ENCODE assay signal across 14 mouse cellular contexts in the genomic region with DNA sequence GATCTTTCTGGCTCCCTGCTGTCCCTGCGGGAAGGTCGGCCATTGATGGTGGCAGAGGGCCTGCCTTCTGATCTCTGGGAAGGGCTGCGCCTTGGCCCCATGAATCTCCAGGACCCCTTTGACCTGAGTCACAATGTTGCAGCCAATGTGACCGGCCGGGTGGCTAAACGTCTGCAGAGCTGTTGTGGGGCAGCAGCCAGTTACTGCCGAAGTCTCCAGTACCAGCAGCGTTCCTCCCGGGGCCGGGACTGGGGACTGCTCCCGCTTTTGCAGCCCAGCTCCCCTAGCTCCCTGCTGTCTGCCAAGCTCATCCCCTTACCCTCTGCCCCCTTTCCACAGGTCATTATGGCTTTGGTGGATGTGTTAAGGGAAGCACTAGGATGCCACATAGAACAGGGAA. TPM values are rescaled to one million over a fixed set of nuclear protein-coding genes. Genes with fewer than 3 reads are reported as not detected.
DNase-seq lines count a peak whose midpoint lies in the region; ATAC-seq and TF ChIP-seq lines count a peak whose summit lies in the region.
"Had no signal": no experiment of that assay in that cellular context is flagged by ENCODE, and none has a peak within 500 bp of the region (broad histone marks: within the 10 kb centered on the region; RNA-seq: fewer than 3 reads in every experiment).

No protein-coding gene starts in this region.

- no peak overlapping the region for H3K27ac ChIP-seq in forebrain, embryonic 13.5 days
- H3K27ac ChIP-seq in forebrain, postnatal 0 days (ENCODE audit: low read depth, low read length) = no peak overlapping the region
- peak overlapping the region; percentile 96; the same call in 1 of the 2 replicates for H3K27ac ChIP-seq in intestine, embryonic 16.5 days (ENCODE audit: low read length)

- peaks cover 75% of the 10 kb centered on the region for H3K36me3 ChIP-seq in forebrain, embryonic 13.5 days (ENCODE audit: poor library complexity, severe bottlenecking)
- peaks cover 67% of the 10 kb centered on the region for H3K36me3 ChIP-seq in forebrain, postnatal 0 days (ENCODE audit: insufficient read depth)
- peaks cover 91% of the 10 kb centered on the region for H3K36me3 ChIP-seq in E14TG2a.4 (ENCODE audit: insufficient read depth, low read length)
- H3K36me3 ChIP-seq in intestine, embryonic 16.5 days (ENCODE audit: control insufficient read depth, insufficient read depth, low read length) = peaks cover 16% of the 10 kb centered on the region

- peak overlapping the region; percentile 26; the same call in 1 of the 2 replicates for H3K9ac ChIP-seq in forebrain, embryonic 13.5 days
- H3K9ac ChIP-seq in forebrain, postnatal 0 days = no peak overlapping the region
- H3K9ac ChIP-seq in intestine, embryonic 16.5 days (ENCODE audit: low read depth, low read length) = peak overlapping the region; percentile 74; the same call in 1 of the 2 replicates
- H3K9ac ChIP-seq: midbrain, embryonic 15.5 days had no signal

- H3K4me3 ChIP-seq in forebrain, embryonic 13.5 days = no peak overlapping the region
- no peak overlapping the region for H3K4me3 ChIP-seq in forebrain, postnatal 0 days (ENCODE audit: low read depth, low read length)
- H3K4me3 ChIP-seq in E14TG2a.4 (replicated peaks; ENCODE audit: low read length) = peak overlapping the region; percentile 83; the same call in 1 of the 2 replicates
- H3K4me3 ChIP-seq in intestine, embryonic 16.5 days (ENCODE audit: low read length) = no peak overlapping the region; the same call in 1 of the 2 replicates
- H3K4me3 ChIP-seq: heart, adult 2 months had no signal

- TF ChIP-seq CTCF in forebrain, postnatal 0 days (IDR thresholded peaks at IDR 0.05; ENCODE audit: low read depth) = no peak
- TF ChIP-seq CTCF in E14TG2a.4 (conservative IDR thresholded peaks at IDR 0.05; ENCODE audit: low read length) = no peak

- DNase-seq in forebrain, postnatal 0 days = no peak
- peak; percentile 25 for DNase-seq in kidney, postnatal 10 days
- DNase-seq in kidney, adult 8-10 months = no peak
- DNase-seq in urinary bladder, adult 18-20 months (ENCODE audit: low spot score in 2 of 2) = no peak
- DNase-seq in frontal cortex, postnatal 25 days (ENCODE audit: low spot score in 2 of 2) = no peak
- DNase-seq: adrenal gland, postnatal 10 days; thymus, postnatal 25 days had no signal

- H3K4me1 ChIP-seq in forebrain, embryonic 13.5 days = peaks cover 25% of the 10 kb centered on the region
- H3K4me1 ChIP-seq in forebrain, postnatal 0 days (ENCODE audit: insufficient read depth) = no peaks in the 10 kb centered on the region; the same call in 1 of the 2 replicates
- peaks cover 38% of the 10 kb centered on the region for H3K4me1 ChIP-seq in E14TG2a.4 (replicated peaks; ENCODE audit: low read depth, low read length)
- H3K4me1 ChIP-seq in intestine, embryonic 16.5 days (ENCODE audit: control insufficient read depth, insufficient read depth, low read length) = peaks cover 12% of the 10 kb centered on the region

- H3K9me3 ChIP-seq in forebrain, embryonic 13.5 days (replicated peaks) = no peaks in the 10 kb centered on the region
- no peaks in the 10 kb centered on the region for H3K9me3 ChIP-seq in forebrain, postnatal 0 days (ENCODE audit: low read length)
- H3K9me3 ChIP-seq in E14TG2a.4 (ENCODE audit: low read length) = no peaks in the 10 kb centered on the region
- no peaks in the 10 kb centered on the region for H3K9me3 ChIP-seq in intestine, embryonic 16.5 days (ENCODE audit: control insufficient read depth, low read length)
- H3K9me3 ChIP-seq: liver, embryonic 15.5 days; midbrain, embryonic 15.5 days had no signal

- 90% methylated on average over 11 of the region's 11 CpGs for WGBS in forebrain, embryonic 13.5 days
- 86% methylated on average over 11 of the region's 11 CpGs for WGBS in forebrain, postnatal 0 days
- WGBS in intestine, embryonic 16.5 days = 84% methylated on average over 11 of the region's 11 CpGs

- no peak overlapping the region for H3K4me2 ChIP-seq in forebrain, embryonic 13.5 days
- H3K4me2 ChIP-seq in forebrain, postnatal 0 days (ENCODE audit: low read depth) = no peak overlapping the region
- H3K4me2 ChIP-seq in intestine, embryonic 16.5 days (ENCODE audit: low read depth, low read length) = no peak overlapping the region

- no peaks in the 10 kb centered on the region for H3K27me3 ChIP-seq in forebrain, embryonic 13.5 days
- H3K27me3 ChIP-seq in forebrain, postnatal 0 days (ENCODE audit: insufficient read depth, low read length) = no peaks in the 10 kb centered on the region
- no peaks in the 10 kb centered on the region for H3K27me3 ChIP-seq in E14TG2a.4 (ENCODE audit: insufficient read depth, low read length)
- H3K27me3 ChIP-seq in intestine, embryonic 16.5 days (replicated peaks; ENCODE audit: control insufficient read depth, insufficient read depth, low read length) = no peaks in the 10 kb centered on the region
- H3K27me3 ChIP-seq: liver, embryonic 15.5 days; midbrain, embryonic 15.5 days had no signal

- no peak for ATAC-seq in forebrain, embryonic 13.5 days
- no peak for ATAC-seq in forebrain, postnatal 0 days
- no peak for ATAC-seq in intestine, embryonic 16.5 days
- ATAC-seq: hindbrain, postnatal 0 days; midbrain, embryonic 15.5 days had no signal

RNA-seq across cellular contexts. Expression of a gene that starts 1.8 kb away (rescaled TPM):
- polyA plus RNA-seq in forebrain, embryonic 13.5 days (2015; fragmentation: Nextera tagmentation; extraction: Ambion mirVana) = 369 and 373 TPM in 2 replicates
- 524 and 615 TPM in 2 replicates for total RNA-seq in forebrain, postnatal 0 days (2014; rRNA removed)
- 250 and 269 TPM in 2 replicates for polyA plus RNA-seq in forebrain, postnatal 0 days (2015; fragmentation: Nextera tagmentation; extraction: Ambion mirVana)
- 392 and 445 TPM in 2 replicates for polyA plus RNA-seq in intestine, embryonic 16.5 days (2015; fragmentation: Nextera tagmentation; extraction: Ambion mirVana)

RNA-seq across cellular contexts. Expression of a gene that starts 11.4 kb away (rescaled TPM):
- 35.3 and 36.7 TPM in 2 replicates for polyA plus RNA-seq in forebrain, embryonic 13.5 days (2015; fragmentation: Nextera tagmentation; extraction: Ambion mirVana)
- total RNA-seq in forebrain, postnatal 0 days (2014; rRNA removed) = 20.8 and 24.5 TPM in 2 replicates
- polyA plus RNA-seq in forebrain, postnatal 0 days (2015; fragmentation: Nextera tagmentation; extraction: Ambion mirVana) = 14.8 and 17.6 TPM in 2 replicates
- 30.1 and 31.7 TPM in 2 replicates for polyA plus RNA-seq in intestine, embryonic 16.5 days (2015; fragmentation: Nextera tagmentation; extraction: Ambion mirVana)

RNA-seq across cellular contexts. Expression of a gene that starts 23.4 kb away (rescaled TPM):
- polyA plus RNA-seq in forebrain, embryonic 13.5 days (2015; fragmentation: Nextera tagmentation; extraction: Ambion mirVana) = 178 and 180 TPM in 2 replicates
- 71.2 and 86.4 TPM in 2 replicates for total RNA-seq in forebrain, postnatal 0 days (2014; rRNA removed)
- 87.8 and 91.3 TPM in 2 replicates for polyA plus RNA-seq in forebrain, postnatal 0 days (2015; fragmentation: Nextera tagmentation; extraction: Ambion mirVana)
- 119 and 130 TPM in 2 replicates for polyA plus RNA-seq in intestine, embryonic 16.5 days (2015; fragmentation: Nextera tagmentation; extraction: Ambion mirVana)

RNA-seq across cellular contexts. Expression of a gene that starts 24.0 kb away (rescaled TPM):
- polyA plus RNA-seq in forebrain, embryonic 13.5 days (2015; fragmentation: Nextera tagmentation; extraction: Ambion mirVana) = 2.8 and 3.0 TPM in 2 replicates
- total RNA-seq in forebrain, postnatal 0 days (2014; rRNA removed) = 11.4 and 17.9 TPM in 2 replicates
- polyA plus RNA-seq in forebrain, postnatal 0 days (2015; fragmentation: Nextera tagmentation; extraction: Ambion mirVana) = 3.2 and 3.9 TPM in 2 replicates
- polyA plus RNA-seq in intestine, embryonic 16.5 days (2015; fragmentation: Nextera tagmentation; extraction: Ambion mirVana) = 16.5 and 20.8 TPM in 2 replicates

RNA-seq across cellular contexts. Expression of a gene that starts 35.7 kb away (rescaled TPM):
- polyA plus RNA-seq in forebrain, embryonic 13.5 days (2015; fragmentation: Nextera tagmentation; extraction: Ambion mirVana) = 8.9 and 9.6 TPM in 2 replicates
- total RNA-seq in forebrain, postnatal 0 days (2014; rRNA removed) = 5.1 and 7.3 TPM in 2 replicates
- polyA plus RNA-seq in forebrain, postnatal 0 days (2015; fragmentation: Nextera tagmentation; extraction: Ambion mirVana) = 7.5 and 8.1 TPM in 2 replicates
- polyA plus RNA-seq in intestine, embryonic 16.5 days (2015; fragmentation: Nextera tagmentation; extraction: Ambion mirVana) = 22.6 and 23.5 TPM in 2 replicates
